Mouse (Mus musculus) MN1 (cell line): ENCODE data around the gene Krtap4-13.
"Not testable (repeated sequence)": the region's sequence is repeated elsewhere in the genome, so short reads cannot be mapped to it uniquely, and the experiment has no call there.

Experiments
- DNase-seq: peaks from one replicate; pipeline ENCODE4 v3.0.0-alpha.2; 2016; ENCODE audit warnings: low spot score

The Krtap4-13 gene

GRCm38 (mm10) chr11:99809792-99810191 lies at the start of gene Krtap4-13:
Gene Krtap4-13 (minus strand): TSS chr11:99809892.
- DNase-seq, result not testable (repeated sequence)

- DNase-seq, result no peak
These were observed 49.1 kb upstream of the Krtap4-13 start for GRCm38 (mm10) chr11:99858761-99859160.

DNA sequence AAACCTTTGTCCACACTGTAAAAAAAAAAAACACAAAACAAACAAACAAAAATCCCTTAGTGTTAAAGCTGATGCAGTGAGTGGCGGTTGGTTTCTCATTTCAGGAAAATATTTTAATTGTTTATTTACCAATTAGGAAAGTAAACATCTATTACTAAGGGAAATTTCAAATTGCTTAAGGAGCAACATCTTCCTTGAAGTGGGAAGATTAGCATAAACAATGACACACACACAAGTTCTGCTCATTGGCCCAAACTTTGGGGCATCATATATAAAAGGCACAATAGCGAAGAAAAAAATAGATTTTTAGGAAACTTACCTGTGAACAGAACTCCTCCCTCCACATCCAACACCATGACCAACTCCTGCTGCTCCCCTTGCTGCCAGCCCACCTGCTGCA lies 47.9 kb upstream of the Krtap4-13 start, which contains the start of gene Gm11568:
Gene Gm11568, plus strand, starts transcription at position 301 of the 400 bp plus-strand sequence.
- no peak for DNase-seq

DNA sequence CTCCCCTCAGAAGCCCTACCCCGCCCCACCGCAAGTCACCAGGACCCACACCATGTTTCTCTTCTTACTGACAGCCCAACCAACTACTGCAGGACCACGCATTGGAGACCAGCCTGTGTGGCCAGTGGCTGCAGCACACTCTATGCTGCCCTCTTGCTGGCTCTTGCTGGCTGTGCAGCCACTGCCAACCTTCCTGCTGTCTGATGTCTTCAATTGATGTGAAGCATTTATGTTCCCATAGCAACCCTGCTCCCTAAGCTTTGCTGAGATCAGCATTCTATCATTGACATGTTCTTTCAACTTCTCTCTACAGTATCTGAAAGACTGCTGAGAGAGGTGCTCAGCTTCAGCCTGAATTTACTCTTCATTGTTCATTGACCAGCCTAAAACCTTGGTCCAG lies 44.4 kb upstream of the Krtap4-13 start:
- no peak for DNase-seq

GRCm38 (mm10) chr11:99851508-99851907 lies 41.8 kb upstream of the Krtap4-13 start, which contains the start of gene Krtap4-16:
Gene Krtap4-16 (minus strand): TSS chr11:99851608.
- no peak for DNase-seq

- DNase-seq, result no peak
These were observed 37.1 kb upstream of the Krtap4-13 start for GRCm38 (mm10) chr11:99846746-99847145.

DNA sequence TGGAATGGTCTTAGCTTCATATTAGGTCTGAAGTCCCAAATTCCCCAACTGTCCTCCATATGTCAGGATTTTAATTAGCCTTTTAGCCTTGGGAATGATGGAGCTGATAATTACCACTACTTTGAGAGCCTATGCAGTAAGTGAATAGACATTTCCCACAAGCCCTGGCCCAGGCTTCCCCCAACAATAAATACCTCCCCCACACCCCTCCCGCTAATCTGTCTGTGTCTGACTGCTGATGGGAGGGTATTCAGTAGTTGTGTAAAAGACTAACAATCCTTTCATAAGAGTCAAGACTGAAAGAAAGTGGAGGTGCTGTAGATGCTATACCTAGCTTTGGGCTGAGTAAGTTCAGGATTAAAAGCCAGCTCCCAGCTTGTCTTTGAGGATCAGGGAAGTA lies 32.5 kb upstream of the Krtap4-13 start:
- DNase-seq, result no peak

DNA sequence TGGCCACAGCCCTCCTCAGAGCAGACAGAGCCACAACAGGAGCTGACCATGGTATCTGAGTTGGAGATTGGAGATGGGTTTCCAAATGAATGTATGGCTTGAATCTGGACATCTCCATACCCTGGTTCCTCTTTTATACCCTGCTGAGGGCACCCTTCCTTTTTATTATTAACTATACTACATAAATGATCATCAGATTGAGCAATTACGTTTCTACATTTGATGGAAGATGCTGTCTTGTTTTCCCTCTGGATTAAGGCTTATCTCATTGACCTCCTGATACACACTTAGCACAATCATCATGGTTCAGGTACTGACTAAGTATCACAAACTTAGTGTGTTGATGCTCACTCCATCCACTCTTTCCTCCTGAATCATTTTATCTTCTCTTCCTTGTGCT lies 28.3 kb upstream of the Krtap4-13 start, which contains the start of gene 2300003K06Rik:
Gene 2300003K06Rik, minus strand, starts transcription at position 101 of the 400 bp plus-strand sequence.
- no peak for DNase-seq

- not testable (repeated sequence) for DNase-seq
These were observed 5.9 kb upstream of the Krtap4-13 start, which contains the start of gene Gm11564 for GRCm38 (mm10) chr11:99815566-99815965. Gene Gm11564 (minus strand): TSS chr11:99815666.

GRCm38 (mm10) chr11:99804346-99804745 lies 5.3 kb downstream of the Krtap4-13 start, which contains the start of gene Gm11554:
Gene Gm11554 (minus strand): TSS chr11:99804446.
- DNase-seq, result not testable (repeated sequence)

- not testable (repeated sequence) for DNase-seq
These were observed 10.9 kb downstream of the Krtap4-13 start, which contains the start of gene Gm11569 for GRCm38 (mm10) chr11:99798832-99799231. Gene Gm11569 (minus strand): TSS chr11:99798932.

DNA sequence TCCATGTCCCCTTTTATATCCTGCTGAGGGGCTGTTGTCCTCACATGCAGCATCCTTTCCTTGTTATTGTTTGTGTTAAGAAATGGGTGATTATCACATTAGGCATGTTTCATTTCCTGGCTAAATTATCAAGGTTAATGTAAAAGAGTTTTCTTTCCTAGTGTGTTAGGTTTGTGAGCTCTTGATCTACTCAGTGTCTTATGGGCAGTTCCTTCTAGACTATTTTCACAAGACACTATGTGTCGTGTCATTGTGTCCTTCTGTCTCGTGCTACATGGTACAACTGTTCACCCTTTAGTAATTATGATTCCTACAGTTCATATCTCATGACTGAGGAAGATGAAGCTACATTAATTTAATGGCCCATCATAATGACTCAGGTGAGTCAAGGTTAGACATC lies 16.3 kb downstream of the Krtap4-13 start, which contains the start of gene Gm11596:
Gene Gm11596, minus strand, starts transcription at position 101 of the 400 bp plus-strand sequence.
- no peak for DNase-seq

DNA sequence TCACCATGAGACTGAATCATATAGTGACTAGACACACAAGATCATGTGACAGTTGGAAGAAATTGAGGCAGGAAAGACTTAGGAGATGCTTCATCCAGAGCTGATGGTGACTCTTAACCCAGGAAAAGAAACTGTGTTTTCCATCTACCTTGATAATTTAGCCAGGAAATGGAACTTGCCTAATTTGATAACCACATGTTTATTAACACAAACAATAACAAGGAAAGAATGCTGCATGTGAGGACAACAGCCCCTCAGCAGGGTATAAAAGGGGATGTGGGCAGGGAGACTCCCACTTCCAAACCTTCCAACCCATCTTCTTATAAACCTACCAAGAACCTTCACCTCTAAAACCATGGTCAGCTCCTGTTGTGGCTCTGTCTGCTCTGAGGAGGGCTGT lies 24.8 kb downstream of the Krtap4-13 start, which contains the start of gene Krtap4-9:
Gene Krtap4-9, plus strand, starts transcription at position 301 of the 400 bp plus-strand sequence.
- not testable (repeated sequence) for DNase-seq

GRCm38 (mm10) chr11:99780604-99781003 lies 29.1 kb downstream of the Krtap4-13 start, which contains the start of gene Krtap4-8:
Gene Krtap4-8 (minus strand): TSS chr11:99780704.
- no peak for DNase-seq

DNA sequence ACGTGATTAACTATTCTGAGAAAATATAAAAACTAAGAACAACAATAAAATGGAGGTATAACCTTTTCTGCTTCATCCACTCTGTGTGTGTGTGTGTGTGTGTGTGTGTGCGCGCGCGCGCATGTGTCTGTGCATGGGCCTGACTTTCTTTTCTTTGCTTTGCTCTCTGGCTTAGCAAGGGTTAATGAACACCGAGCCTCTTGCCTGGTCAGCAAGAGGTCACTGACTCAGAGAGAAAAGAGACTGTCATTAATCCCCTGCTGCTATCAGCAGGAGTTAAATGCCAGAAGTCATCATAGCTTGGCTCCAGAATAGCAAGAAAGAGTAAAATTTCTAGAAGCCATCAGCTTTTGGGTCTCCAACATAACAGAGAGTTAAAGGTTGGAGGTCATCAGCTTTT lies 31.3 kb downstream of the Krtap4-13 start:
- DNase-seq, result no peak

DNA sequence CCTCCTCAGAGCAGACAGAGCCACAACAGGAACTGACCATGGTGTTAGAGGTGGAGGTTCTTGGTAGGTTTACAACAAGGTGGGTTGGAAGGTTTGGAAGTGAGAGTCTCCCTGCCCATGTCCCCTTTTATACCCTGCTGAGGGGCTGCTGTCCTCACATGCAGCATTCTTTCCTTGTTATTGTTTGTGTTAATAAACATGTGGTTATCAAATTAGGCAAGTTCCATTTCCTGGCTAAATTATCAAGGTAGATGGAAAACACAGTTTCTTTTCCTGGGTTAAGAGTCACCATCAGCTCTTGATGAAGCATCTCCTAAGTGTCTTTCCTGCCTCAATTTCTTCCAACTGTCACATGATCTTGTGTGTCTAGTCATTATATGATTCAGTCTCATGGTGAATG lies 36.9 kb downstream of the Krtap4-13 start, which contains the start of gene Gm11595:
Gene Gm11595, minus strand, starts transcription at position 101 of the 400 bp plus-strand sequence.
- not testable (repeated sequence) for DNase-seq

DNA sequence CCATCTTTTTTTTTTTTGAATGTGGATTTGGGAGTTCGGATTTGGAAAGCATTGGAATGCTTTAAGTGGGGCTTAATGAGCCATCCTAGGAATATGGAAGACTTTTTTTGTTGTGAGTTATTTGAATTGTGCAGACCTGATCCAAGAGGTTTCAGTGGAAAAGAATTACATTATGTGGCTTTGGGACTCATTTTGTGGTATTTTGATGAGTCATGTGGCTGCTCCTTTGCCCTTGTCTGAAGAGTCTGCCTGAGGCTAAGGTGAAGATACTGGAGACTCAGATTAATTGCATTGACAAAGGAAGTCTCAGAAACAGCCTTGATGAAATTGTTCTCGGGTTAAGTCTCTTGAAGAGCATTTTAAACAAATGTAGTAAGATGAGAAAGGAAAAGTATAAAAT lies 41.3 kb downstream of the Krtap4-13 start:
- DNase-seq, result no peak
